Mouse (Mus musculus): Measurements from ENCODE around the gene Pdcd4. TPM values are rescaled to one million over a fixed set of nuclear protein-coding genes. Genes with fewer than 3 reads are reported as not detected.

The Pdcd4 gene
- 111 and 122 TPM in 2 replicates for polyA plus RNA-seq (2015; fragmentation: Nextera tagmentation; extraction: Ambion mirVana)

DNA sequence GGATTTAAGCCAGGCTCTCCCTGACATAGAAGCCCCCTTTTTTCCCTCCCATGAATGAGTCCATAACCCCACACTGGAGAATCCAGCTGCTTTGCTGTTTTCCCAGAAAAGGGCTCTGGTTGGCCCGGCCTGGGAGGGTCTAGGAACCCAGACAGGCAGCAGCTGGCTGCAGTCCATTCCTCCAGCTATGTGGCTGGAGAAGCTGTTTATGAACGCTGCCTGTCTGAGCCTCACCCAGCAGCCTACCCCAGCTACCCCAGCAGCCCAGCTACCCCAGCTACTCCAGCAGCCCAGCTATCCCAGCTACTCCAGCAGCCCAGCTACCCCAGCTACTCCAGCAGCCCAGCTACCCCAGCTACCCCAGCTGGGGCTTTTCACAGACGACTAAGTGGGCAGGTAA, at the start of gene Pdcd4:
Pdcd4 (plus strand) TSS at position 171 of the 400 bp plus-strand sequence.
- H3K4me1 ChIP-seq: peaks cover 53% of the 10 kb centered on the region
- H3K9ac ChIP-seq: no peak within 1 kb of the TSS
- 0 out of 2 replicates have a peak within 1 kb of the TSS, but pooled peaks have one; percentile 6 for H3K4me2 ChIP-seq (replicated peaks)

DNA sequence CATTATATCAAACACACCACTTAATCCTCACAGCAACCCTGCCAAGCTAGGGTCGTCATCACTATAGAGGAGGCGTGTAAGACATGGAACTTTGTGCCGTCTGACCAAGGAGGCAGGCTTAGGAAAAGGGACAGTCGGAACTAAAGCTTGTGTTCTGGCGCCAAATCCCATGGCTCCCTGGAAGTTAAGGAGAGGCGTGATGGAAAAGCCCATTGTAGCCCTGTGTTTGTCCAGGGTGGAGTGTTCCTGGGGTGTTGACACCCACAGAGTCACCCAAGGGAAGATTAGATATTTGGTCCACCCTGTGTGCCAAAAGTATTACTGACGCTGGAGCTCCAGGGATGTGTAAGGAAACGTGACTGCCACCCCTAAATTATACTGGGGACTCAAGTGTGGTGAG, 48.1 kb upstream of the Pdcd4 start:
- Histone ChIP-seq H3K36me3 (no peaks in the 10 kb centered on the region), H3K9me3 (replicated peaks) (no peaks in the 10 kb centered on the region), H3K27me3 (no peaks in the 10 kb centered on the region), H3K9ac (no peak overlapping the region), H3K4me3 (replicated peaks) (no peak overlapping the region), H3K4me1 (peaks cover 18% of the 10 kb centered on the region), H3K27ac (replicated peaks) (no peak overlapping the region), H3K4me2 (replicated peaks) (no peak overlapping the region)
- ATAC-seq (ENCODE audit: insufficient number of reproducible peaks, low FRiP score, low TSS enrichment, low read depth): no peak
- WGBS: 83% methylated on average over 8 of the region's 8 CpGs

More for the DNA sequence above, at the start of gene Pdcd4:
- H3K27ac ChIP-seq (replicated peaks): peak within 1 kb of the TSS; percentile 90
- no peak within 1 kb of the TSS for H3K4me3 ChIP-seq (replicated peaks)
- 33% methylated on average over 3 of the region's 3 CpGs for WGBS
- ATAC-seq (ENCODE audit: insufficient number of reproducible peaks, low FRiP score, low TSS enrichment, low read depth): peak; percentile 55; the same call in 1 of the 2 replicates
- H3K36me3 ChIP-seq: no peaks in the 10 kb centered on the region
- no peaks in the 10 kb centered on the region for H3K27me3 ChIP-seq
- H3K9me3 ChIP-seq (replicated peaks): no peaks in the 10 kb centered on the region

DNA sequence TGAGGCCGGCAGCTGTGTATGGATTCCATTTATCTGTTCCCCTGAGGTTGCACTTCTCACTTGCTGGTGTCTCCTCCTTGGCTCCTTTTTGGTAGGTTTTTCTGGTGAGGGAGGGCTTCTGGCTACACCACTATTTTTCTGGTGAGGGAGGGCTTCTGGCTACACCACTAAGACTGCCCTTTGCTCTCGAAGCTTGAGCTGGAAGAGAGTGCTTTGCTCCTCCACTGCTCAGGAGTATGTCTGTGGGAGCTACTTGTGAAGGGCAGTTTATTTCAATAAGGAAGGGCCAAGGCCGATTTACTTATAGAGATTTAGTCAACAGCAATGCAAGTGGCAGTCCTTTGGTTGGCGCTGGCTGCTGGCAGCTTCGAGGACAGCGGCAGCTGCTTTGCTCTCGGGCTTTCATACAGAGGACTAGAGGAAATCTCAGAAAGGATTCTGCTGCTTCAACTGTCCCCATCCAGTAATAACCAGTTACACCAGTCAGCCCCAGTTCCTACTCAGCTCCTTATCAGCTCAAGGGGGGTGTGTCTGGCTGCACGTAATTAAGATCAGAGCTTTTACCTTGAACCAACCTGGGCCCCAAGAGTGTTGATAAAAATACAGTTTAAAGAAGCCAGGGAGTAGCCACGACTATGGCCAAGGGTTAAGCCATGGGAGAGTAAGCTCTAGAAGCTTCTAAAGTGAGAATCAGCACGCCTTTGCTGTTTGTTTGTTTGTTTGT, 43.6 kb upstream of the Pdcd4 start:
- H3K27ac ChIP-seq (replicated peaks): no peak overlapping the region
- H3K9me3 ChIP-seq (replicated peaks): no peaks in the 10 kb centered on the region
- no peak overlapping the region for H3K4me3 ChIP-seq (replicated peaks)
- no peaks in the 10 kb centered on the region for H3K27me3 ChIP-seq
- WGBS: 76% methylated on average over 10 of the region's 10 CpGs
- no peak overlapping the region for H3K4me2 ChIP-seq (replicated peaks)
- peaks cover 40% of the 10 kb centered on the region for H3K4me1 ChIP-seq
- no peak for ATAC-seq (ENCODE audit: insufficient number of reproducible peaks, low FRiP score, low TSS enrichment, low read depth)
- no peaks in the 10 kb centered on the region for H3K36me3 ChIP-seq
- no peak overlapping the region for H3K9ac ChIP-seq

- Histone ChIP-seq H3K27me3 (no peaks in the 10 kb centered on the region), H3K9me3 (replicated peaks) (no peaks in the 10 kb centered on the region), H3K4me3 (replicated peaks) (no peak overlapping the region), H3K9ac (no peak overlapping the region), H3K4me2 (replicated peaks) (peak overlapping the region; percentile 0; the same call in 1 of the 2 replicates), H3K4me1 (peaks cover 48% of the 10 kb centered on the region), H3K27ac (replicated peaks) (peak overlapping the region; percentile 85), H3K36me3 (no peaks in the 10 kb centered on the region)
- WGBS: 21% methylated on average over 18 of the region's 18 CpGs
- 0 out of 2 replicates have a peak, but pooled peaks have one; percentile 16 for ATAC-seq (ENCODE audit: insufficient number of reproducible peaks, low FRiP score, low TSS enrichment, low read depth)
Observed at GRCm38 (mm10) chr19:53850166-53850922, 41.7 kb upstream of the Pdcd4 start.

GRCm38 (mm10) chr19:53851352-53851751, 40.7 kb upstream of the Pdcd4 start:
- WGBS: 58% methylated on average over 13 of the region's 13 CpGs
- no peak for ATAC-seq (ENCODE audit: insufficient number of reproducible peaks, low FRiP score, low TSS enrichment, low read depth)
- H3K4me3 ChIP-seq (replicated peaks): no peak overlapping the region
- no peak overlapping the region for H3K4me2 ChIP-seq (replicated peaks)
- no peak overlapping the region for H3K9ac ChIP-seq
- H3K27ac ChIP-seq (replicated peaks): peak overlapping the region; percentile 85
- no peaks in the 10 kb centered on the region for H3K9me3 ChIP-seq (replicated peaks)
- H3K4me1 ChIP-seq: peaks cover 54% of the 10 kb centered on the region
- no peaks in the 10 kb centered on the region for H3K36me3 ChIP-seq
- H3K27me3 ChIP-seq: no peaks in the 10 kb centered on the region

DNA sequence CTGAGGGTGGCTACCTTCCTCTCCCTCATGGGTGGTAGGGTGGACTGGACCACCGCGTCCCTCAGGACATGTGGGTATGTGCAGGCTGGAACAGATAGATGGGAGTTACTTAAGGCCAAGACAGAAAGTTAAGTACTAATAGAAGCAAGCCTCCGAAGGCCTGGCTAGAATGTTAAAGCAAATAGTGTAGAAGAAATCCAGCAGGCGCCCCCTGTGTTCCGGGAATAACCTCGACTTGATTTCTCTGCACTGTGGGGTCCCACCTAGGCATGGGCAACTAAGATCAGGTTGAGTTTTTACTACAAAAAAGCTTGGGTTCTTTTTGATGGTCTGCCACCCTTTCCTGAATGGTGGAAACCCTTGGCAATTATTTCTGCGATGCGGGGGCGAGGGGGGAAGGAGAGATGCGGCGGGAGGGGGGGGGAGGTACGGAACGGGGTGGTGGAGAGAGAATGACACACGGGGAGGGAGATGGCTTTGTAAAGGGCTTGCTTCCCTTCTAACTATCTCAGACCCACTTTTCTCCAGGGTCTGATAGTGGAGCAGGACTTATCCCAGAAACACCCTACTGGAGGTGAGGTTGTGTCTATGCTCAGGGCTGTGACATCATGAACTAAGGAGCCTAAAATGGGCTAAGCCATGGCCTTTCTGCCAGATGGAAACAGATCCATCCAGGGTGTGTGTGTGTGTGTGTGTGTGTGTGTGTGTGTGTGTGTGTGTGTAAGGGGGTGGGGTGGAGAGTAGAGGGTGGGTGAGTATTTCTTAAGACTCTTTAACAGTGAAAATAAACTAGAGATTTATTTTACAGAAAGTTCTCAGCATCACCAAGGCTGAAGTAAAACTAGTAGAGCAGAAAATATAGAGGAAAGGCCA, 40.0 kb upstream of the Pdcd4 start:
- peak overlapping the region; percentile 32; the same call in 1 of the 2 replicates for H3K4me2 ChIP-seq (replicated peaks)
- H3K27ac ChIP-seq (replicated peaks): peak overlapping the region; percentile 85
- no peaks in the 10 kb centered on the region for H3K27me3 ChIP-seq
- no peak overlapping the region for H3K4me3 ChIP-seq (replicated peaks)
- WGBS: 76% methylated on average over 14 of the region's 14 CpGs
- ATAC-seq (ENCODE audit: insufficient number of reproducible peaks, low FRiP score, low TSS enrichment, low read depth): no peak
- H3K36me3 ChIP-seq: no peaks in the 10 kb centered on the region
- no peaks in the 10 kb centered on the region for H3K9me3 ChIP-seq (replicated peaks)
- no peak overlapping the region for H3K9ac ChIP-seq
- H3K4me1 ChIP-seq: peaks cover 54% of the 10 kb centered on the region

DNA sequence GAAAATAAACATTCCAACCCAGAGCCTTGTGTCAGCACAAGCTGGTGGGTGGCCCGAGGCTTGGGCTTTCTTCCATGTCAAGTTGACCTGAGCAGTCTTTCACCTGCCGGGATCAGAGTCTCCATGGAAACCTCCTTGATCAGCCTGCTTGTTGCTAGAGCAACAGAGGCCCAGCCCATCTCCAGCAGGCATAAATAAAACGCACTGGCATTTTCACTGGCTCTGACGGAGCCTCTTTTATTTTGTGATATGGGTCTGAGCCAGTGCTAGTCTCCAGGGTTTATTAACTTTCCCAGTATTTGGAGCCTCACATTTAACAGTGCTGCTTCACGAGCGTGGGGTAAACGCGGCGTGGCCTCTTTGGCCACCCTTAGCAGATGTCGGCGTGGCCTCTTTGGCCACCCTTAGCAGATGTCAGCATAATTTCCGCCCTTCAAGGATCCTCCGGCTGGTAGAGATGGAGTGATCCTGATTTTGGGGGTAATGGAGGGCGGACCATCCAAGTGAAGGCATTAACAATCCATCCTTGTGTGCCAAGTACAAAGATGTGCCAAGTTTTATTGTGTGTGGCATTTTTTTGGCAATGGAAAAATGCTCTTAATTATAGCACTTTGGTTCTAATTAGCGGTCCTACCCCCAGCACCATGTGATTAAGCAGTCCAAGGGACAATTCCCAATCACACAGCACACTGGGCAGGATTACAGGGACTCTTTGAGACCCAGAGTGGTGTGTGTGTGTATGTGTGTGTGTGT, 39.2 kb upstream of the Pdcd4 start:
- Histone ChIP-seq H3K36me3 (no peaks in the 10 kb centered on the region), H3K27ac (replicated peaks) (peak overlapping the region; percentile 85), H3K9me3 (replicated peaks) (no peaks in the 10 kb centered on the region), H3K4me1 (peaks cover 61% of the 10 kb centered on the region), H3K4me3 (replicated peaks) (no peak overlapping the region), H3K9ac (no peak overlapping the region), H3K27me3 (no peaks in the 10 kb centered on the region), H3K4me2 (replicated peaks) (peak overlapping the region; percentile 32)
- WGBS: 34% methylated on average over 15 of the region's 15 CpGs
- peak; percentile 53 for ATAC-seq (ENCODE audit: insufficient number of reproducible peaks, low FRiP score, low TSS enrichment, low read depth)

DNA sequence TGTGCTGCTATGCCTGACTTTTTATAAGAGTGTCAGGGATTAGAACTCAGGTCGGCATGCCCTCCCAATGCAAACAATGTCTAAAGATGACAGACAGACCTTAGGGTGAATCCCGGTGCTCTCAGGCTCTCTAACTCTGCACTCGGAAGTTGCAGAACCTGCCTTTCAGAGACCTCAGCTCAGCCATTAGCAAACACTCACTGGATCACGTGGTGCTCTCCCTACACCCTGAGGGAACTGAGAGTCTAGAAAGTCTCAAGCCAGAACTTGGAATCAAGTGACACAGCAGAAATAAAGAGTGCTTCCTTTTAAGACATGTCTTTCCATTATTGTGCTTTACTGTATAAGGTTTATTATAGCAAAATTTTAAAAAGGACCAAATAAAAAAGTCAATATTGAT, 37.1 kb upstream of the Pdcd4 start:
- Histone ChIP-seq H3K9ac (no peak overlapping the region), H3K4me1 (peaks cover 76% of the 10 kb centered on the region), H3K27me3 (no peaks in the 10 kb centered on the region), H3K4me2 (replicated peaks) (no peak overlapping the region), H3K4me3 (replicated peaks) (no peak overlapping the region), H3K36me3 (no peaks in the 10 kb centered on the region), H3K27ac (replicated peaks) (no peak overlapping the region), H3K9me3 (replicated peaks) (no peaks in the 10 kb centered on the region)
- ATAC-seq (ENCODE audit: insufficient number of reproducible peaks, low FRiP score, low TSS enrichment, low read depth): no peak
- 55% methylated on average over 4 of the region's 4 CpGs for WGBS

DNA sequence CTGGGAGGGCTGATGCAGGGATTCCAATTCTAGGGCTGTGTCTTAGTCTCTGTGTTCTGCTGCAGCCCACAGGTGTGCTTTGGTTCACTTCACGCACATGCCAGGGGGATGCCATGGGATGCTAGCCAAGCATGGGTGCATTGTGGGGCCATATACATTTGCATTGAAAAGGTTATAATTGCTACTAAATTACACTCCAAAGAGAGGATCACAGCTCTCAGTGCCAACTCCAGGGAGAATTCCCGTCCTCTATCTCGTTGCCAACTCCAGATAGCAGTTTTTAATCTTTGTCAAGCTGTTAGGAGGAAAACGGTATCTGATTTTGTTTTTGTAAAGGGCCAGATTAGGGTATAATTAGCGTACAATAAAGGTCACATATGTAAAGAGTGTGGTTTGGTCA, 36.2 kb upstream of the Pdcd4 start:
- H3K9ac ChIP-seq: no peak overlapping the region
- no peak overlapping the region for H3K4me3 ChIP-seq (replicated peaks)
- ATAC-seq (ENCODE audit: insufficient number of reproducible peaks, low FRiP score, low TSS enrichment, low read depth): no peak
- H3K4me2 ChIP-seq (replicated peaks): no peak overlapping the region
- H3K4me1 ChIP-seq: peaks cover 75% of the 10 kb centered on the region
- WGBS: 73% methylated on average over 5 of the region's 5 CpGs
- no peaks in the 10 kb centered on the region for H3K27me3 ChIP-seq
- H3K36me3 ChIP-seq: no peaks in the 10 kb centered on the region
- no peak overlapping the region for H3K27ac ChIP-seq (replicated peaks)
- no peaks in the 10 kb centered on the region for H3K9me3 ChIP-seq (replicated peaks)

DNA sequence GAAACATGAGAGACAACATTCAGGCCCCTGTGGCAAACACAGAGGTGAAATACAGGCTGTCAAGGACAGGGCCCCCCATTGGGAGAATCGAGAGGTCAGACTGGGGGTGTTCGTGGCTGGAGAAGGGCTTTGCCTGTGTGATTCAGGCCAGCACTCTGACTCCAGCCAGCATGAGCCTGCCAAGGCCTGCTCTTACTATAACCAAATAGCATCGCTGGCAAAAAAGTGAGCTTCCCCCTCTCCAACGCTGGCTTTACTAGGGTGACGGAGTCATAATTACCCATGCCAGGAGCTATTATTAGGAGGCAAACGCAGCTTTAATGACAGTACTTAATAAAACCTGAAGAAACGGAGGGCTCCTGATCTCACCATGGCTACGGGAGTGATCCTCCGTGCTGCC, 35.2 kb upstream of the Pdcd4 start:
- H3K4me3 ChIP-seq (replicated peaks): no peak overlapping the region
- H3K9me3 ChIP-seq (replicated peaks): no peaks in the 10 kb centered on the region
- no peak overlapping the region for H3K4me2 ChIP-seq (replicated peaks)
- no peak for ATAC-seq (ENCODE audit: insufficient number of reproducible peaks, low FRiP score, low TSS enrichment, low read depth)
- H3K4me1 ChIP-seq: peaks cover 65% of the 10 kb centered on the region
- H3K9ac ChIP-seq: no peak overlapping the region
- 75% methylated on average over 9 of the region's 9 CpGs for WGBS
- H3K27ac ChIP-seq (replicated peaks): no peak overlapping the region; the same call in 1 of the 2 replicates
- no peaks in the 10 kb centered on the region for H3K27me3 ChIP-seq
- no peaks in the 10 kb centered on the region for H3K36me3 ChIP-seq

All from embryonic facial prominence, embryonic 15.5 days (tissue).